Mouse (Mus musculus): Measurements from ENCODE around the gene Urb2.
"Not testable (repeated sequence)": the region's sequence is repeated elsewhere in the genome, so short reads cannot be mapped to it uniquely, and the experiment has no call there.

The Urb2 gene

DNA sequence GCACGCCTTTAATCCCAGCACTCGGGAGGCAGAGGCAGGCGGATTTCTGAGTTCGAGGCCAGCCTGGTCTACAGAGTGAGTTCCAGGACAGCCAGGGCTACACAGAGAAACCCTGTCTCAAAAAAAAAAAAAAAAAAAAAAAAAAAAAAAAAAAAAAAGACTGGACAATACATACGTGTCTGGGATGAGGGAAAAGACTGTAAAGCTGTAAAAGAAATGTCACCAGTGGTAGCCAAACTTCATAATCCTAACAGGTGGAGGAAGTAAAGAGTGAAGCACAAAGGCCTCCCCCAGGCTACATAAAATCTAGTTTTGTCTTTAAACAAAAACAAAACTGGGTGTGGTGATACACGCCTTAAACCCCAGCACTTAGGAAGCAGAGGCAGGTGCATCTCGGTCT, 7.0 kb upstream of the Urb2 start:
- in situ Hi-C loops (cut with MboI, MseI): not testable (repeated sequence)

DNA sequence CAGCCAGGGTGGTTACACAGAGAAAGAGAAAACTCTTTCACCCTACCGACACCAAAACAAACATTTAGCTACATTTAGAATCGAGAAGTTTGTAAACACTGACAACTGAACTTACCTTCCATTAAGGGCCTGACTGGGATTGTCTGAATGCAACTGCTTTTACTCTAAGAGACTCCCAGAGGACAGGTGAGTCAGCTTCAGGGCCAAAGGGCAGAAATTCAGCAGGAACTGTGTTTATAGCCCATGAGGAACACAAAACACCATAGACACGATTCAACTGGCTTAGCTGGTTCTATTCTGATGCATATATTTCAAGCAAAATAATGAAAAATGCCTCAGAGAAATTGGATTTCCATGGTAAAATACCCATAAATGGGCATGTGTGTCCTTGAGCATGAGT, 6.6 kb upstream of the Urb2 start:
- in situ Hi-C loops (cut with MboI, MseI): no loop called here

DNA sequence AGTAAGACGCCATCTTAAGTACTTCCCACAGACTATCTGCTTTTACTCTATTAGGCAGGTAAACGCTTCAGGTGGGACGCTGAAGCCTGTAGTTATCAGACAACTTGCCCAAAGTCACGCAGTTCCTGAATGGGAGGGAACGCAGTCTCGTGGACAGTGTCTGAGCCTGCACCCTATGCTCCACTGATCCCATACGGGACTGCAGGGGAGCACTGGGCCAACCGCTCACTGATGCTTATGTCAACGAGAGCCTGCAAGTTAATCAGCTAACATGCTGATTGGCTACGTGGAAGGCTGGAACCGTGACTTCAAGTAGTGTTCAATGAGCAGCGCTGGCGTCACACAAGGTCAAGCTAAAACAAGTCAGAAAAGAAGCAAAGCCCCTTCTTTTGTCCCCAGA, 1.5 kb upstream of the Urb2 start:
- in situ Hi-C loops (cut with MboI, MseI): no loop called here

DNA sequence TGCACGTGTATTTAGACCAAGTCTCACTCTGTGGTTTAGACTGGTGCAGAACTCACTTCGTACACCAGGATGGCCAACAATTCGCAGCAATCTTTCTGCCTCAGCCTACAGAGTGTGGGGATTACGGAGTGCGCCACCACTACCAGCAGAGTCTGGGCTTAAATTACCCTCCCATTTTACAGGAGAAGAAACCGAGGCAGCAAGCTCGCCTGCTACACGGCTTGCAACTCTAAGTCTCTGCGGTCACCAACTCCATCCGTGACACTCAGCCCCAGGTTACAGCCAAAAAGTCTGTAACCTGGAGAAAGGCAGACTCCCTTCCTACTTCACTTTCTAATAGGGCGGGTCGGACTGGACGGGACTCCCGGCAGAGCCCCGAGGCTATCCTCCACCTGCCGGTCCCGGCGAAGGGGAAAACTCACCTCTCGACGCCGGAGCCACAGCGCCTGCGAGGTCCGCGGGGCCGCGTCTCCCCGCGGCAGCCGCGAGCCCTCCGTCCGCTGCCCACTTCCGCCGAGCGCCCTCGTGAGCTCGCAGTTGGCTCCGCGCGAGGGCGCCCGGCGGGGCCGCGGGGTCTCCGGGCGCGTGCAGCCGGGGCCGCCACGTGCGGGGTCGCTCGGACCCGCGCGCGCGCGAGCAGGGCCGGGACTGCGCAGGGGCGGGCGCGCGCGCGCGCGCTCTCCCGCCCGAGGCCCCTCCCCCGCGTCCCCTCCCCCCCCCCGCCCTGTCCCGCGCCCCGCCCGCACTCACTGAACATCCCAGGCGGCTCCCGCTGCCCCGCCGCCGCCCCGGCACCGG, 670 bp upstream of the Urb2 start:
- in situ Hi-C loops (cut with MboI, MseI): no loop called here

DNA sequence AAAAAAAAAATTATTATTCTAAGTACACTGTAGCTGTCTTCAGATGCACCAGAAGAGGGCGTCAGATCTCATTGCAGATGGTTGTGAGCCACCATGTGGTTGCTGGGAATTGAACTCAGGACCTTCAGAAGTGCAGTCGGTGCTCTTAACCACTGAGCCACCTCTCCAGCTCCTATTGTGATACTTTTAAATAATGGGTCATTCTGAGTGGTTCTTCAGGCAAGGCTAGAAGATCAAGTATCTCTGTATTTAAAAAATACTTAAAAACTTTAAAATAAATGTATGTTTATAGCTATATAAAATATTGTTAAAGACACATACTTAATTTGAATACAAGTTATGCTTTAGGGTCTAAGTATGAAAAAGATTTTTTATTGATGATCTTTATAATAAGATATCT, 5.0 kb downstream of the Urb2 start:
- in situ Hi-C loops (cut with MboI, MseI): loop anchor here (5.0 kb wide), 1 partner anchor 79 kb away; the partner anchor contains the start of gene Nup133

DNA sequence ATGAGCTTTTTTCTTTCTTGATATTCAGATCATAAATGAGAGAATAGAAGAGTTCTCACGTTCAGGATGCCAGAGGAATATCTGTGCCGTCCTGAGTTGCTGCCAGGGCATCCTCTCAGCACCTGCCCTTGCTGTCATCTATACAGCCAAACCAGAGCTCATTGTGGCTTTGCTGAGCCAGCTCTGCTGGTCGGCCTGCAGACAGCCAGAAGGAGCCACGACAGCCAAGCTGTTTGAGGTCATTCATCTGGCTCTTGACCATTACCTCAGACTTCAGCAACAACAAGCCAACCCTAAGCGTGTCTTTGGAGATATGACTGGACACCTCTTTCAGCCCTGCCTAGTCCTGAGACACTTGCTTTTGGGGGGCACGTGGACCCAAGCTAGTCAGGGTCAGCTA, 6.5 kb downstream of the Urb2 start:
- in situ Hi-C loops (cut with MboI, MseI): loop anchor here (5.0 kb wide), 1 partner anchor 81 kb away; the partner anchor contains the start of gene Nup133

DNA sequence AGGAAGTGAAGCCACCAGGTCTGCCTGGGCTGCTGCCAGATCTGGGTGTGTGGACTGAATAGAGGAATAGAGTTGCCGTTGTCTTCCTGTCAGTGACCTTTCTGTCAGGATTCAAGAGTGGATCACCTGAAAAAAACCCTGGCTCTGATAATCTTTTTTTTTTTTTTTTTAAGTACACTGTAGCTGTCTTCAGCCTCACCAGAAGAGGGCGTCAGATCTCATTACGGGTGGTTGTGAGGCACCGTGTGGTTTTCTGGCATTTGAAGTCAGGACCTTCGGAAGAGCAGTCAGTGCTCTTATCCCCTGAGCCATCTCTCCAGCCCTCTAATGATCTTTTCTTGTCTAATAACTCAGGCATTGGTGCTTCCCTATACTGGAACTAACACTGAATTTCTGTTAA, 12.1 kb downstream of the Urb2 start:
- in situ Hi-C loops (cut with MboI, MseI): no loop called here

DNA sequence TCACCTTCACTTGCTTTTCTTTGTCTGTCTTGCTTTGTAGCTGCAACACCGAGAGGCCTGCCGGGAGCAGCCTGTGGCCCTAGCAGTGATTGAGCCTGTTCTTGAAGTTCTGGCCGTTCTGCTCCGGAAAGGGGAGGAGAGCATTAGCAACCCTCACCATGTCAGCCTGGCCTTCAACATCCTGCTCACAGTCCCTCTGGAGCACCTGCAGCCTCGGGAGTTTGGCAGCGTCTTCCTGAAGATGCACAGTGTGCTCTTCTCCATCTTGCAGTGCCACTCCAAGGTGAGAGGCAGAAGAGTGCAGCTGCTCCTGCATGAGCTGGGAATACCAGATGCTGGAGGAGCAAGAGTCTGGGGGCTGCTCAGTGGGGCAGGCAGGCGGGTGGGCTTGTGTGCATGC, 16.8 kb downstream of the Urb2 start:
- in situ Hi-C loops (cut with MboI, MseI): no loop called here

DNA sequence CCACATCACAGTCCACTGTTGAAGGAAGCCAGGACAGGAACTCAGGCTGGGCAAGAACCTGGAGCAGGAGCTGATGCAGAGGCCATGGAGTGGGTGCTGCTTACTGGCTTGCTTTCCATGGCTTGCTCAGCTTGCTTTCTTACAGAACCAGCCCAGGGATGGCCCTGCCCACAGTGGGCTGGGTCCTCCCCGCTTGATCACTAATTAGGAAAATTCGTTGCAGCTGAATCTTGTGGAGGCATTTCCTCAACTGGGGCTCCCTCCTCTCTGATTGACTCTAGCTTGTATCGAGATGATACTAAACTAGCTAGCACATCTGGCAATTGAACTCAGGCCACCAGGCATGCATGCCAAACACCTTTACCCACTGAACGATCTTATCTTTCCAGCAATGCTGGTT, 18.0 kb downstream of the Urb2 start:
- in situ Hi-C loops (cut with MboI, MseI): no loop called here

DNA sequence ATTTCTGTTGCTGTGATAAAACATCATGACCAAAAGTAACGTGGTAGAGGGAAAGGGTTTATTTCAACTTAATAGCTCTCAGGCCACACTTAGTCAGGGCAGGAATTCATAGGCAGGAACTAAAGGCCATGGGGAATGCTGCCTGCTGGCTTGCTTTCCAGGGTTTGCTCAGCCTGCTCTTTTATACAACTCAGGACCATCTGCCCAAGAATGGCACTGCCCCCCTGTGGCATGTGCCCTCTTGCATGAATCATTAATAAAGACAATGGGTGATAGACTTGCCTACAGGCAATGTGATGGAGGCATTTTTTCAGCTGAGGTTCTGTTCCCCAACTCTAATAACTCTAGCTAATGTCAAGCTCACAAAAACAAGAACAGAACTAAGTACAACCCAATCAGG, 20.9 kb downstream of the Urb2 start:
- in situ Hi-C loops (cut with MboI, MseI): no loop called here

DNA sequence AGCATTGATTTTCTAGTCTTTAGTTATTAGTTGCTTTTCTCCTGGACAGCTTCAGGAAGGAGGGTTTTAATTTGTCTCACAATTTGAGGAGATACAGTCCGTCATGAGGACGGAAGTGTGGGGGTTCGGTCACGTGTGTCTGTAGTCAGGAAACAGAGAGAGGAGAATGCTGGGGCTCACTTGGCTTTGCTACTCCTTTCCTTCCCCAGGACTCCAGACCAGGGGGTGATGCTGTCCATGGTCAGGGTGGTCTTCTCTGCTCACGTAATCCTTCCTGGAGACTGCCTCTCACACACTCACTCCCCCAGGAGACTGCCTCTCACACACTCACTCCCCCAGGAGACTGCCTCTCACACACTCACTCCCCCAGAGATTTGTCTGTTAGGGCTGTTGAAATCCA, 23.1 kb downstream of the Urb2 start:
- in situ Hi-C loops (cut with MboI, MseI): no loop called here

DNA sequence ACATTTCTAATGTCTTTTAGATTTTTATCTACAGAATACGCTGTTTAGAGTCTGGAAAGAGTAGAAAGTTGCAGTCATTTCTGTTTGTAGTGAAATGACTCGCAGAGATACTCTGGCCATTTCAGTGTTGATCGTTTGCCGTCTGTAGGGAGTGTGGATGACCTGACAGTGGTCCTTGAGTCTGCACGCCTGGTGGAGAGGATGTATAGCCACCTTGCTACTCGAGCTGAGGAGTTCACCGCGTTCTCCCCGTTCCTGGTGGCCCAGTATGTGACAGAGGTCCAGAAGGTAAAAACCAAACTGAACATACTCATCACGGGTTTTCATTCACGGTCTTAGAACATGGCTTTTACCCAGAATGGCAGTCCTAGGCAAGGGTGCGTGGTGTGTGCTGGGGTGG, 23.6 kb downstream of the Urb2 start:
- in situ Hi-C loops (cut with MboI, MseI): no loop called here

DNA sequence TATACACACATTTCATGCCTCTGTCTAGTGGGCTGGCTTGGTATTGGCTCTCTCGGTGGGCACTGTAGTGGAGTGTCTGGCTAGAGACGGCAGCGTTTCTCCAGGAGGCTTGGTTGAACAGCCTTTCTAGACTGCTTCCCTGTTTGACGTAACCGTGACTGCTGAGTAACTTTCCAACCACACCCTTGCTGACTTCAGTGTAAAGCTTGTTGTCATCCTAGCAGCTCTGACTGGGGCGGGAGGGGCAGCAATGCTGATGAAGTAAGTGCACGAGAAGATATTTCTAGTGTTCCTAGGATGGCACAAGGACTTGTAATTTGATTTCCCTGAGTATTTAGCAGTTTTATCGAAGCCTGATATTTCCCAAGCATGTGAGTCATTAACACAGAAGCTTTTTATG, 24.5 kb downstream of the Urb2 start:
- in situ Hi-C loops (cut with MboI, MseI): no loop called here

DNA sequence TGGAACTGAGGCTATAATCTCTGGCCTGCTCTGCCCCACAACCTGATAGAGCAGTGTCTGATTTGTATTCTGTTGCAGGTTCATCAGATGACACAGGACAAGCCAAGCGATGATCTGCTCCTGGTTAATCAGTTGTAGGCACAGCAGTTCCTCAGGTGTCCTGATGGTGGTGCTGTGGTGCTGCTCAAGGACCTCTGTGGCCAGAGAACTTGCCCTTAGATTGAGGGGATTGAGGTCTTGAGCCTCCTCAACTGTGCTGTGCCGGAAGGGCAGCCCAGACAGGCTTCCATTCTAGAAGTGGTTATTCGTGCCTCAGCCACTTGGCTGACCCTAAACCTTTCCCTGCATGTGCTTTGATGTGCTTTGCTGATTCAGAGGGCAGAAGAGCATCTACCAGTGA, 30.8 kb downstream of the Urb2 start:
- in situ Hi-C loops (cut with MboI, MseI): loop anchor here (5.0 kb wide), 1 partner anchor 300 kb away; no protein-coding TSS in a partner anchor

DNA sequence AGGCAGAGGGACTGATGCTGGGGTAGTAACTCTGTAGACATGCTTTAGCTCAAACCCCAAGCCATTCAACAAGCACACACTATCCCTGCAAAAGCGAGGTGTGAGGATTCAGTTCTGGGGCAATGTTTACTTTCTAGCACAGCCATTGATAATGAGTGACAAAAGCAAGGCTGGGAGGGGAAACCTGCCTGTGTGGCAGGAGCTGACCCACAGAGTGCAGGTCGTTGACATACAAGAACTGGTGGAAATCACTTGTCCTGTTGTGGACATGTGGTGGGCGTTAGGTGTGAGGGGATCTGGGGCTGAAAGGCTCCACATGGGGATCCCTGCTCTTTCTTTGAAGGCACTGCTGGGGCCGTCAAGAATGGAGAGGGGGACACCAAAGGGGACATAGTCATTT, 31.3 kb downstream of the Urb2 start:
- in situ Hi-C loops (cut with MboI, MseI): loop anchor here (5.0 kb wide), 1 partner anchor 300 kb away; no protein-coding TSS in a partner anchor

DNA sequence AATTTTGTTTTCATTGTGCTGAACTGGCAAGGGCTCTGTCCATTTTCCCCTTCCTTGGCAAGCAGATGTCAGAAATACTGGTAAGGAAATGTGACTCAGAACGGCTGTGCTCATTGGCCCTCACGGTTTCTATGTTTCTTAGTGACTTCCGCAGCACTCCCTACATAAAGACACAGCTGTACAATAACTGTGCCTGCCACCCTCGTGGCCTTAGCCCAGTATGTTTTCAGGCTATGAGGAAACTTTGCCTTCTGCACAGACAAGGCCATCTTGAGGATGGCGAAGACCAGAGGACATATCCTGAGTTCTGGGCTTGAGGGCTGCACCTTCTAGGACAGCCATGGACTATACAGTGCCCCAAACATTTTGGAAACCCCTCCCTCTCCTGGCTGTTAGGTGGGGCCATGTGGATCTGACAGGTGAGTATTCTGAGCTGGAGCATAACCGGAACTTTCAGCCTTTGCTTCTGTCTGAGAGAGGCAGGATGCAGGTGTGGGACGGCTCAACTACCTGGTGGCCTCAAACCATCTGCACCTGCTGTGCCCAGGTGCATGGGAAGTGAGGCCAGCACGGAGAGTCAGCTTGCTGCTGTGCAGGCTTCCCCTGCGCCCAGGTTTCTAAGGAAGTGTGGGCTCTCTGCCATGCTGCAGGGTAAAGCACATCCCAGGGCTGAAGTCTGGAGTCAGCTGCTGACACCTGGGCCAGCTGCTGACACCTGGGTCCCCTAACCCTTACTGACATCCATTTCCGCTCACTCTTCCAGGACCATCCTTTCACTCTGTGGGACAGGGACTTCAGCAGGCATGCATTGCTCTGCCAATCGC, 35.7 kb downstream of the Urb2 start:
- in situ Hi-C loops (cut with MboI, MseI): no loop called here

DNA sequence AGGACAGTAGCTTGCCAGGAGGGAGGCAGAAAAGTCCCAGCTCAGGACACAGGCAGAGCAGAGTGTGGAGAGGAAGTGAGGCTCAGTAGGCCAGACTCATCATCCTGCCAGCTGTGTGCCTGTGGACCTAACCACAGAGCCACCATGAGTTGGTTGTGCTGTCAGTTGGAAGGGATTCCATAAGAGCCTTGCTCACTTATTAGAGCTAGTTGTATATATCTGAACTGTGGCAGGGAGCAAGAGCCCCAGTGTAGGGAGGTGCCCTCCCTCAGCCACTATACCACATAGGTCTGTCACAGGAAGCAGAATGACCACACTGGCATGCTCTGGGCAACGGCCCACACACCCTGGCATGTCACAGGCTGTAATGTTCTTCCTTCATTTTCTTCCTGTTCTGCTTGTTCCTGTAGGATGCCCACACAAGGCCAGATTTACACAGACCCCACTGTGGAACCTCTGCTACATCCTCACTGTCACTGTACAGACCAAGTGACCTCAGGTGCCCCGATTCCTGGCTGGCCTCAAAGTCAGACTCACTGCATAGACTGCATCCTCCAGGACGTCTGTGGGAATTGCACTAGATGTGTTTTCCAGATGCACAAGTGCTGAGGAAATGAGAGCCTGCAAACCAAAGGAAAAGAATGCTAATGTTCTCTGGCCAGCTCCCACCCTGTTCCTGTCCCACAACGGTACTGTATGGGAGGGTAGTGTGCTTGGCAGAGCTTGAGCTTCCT, 45.2 kb downstream of the Urb2 start:
- in situ Hi-C loops (cut with MboI, MseI): no loop called here

DNA sequence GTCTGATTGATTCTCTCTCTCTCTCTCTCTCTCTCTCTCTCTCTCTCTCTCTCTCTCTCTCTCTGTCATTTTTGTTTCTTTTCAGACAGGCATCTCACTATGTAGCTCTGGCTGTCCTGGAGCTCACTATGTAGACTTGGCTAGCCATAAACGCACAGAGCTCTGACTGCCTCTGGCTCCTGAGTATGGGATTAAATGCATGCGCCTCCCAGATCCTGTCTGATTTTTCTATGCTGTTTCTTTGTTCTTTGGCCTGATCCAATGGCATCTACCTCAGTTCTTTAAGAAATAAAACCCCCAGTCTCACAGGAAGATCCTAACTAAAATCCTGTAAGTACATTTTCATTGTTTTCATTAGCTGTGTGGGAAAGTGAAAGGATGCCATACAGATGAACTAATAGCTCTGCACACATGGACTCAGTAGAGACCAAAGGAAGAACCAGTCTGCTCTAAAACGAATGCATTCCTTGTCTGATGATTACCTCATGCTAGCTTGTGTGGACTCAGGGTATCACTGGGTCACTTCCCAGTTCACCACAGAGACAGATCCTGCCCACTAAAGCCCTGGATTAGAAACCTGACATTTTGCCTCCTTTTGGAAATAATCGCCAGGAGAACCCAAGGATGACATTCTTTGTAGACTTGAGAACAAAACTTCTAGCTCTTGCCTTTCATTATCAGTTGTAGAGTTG, 45.9 kb downstream of the Urb2 start:
- in situ Hi-C loops (cut with MboI, MseI): no loop called here

DNA sequence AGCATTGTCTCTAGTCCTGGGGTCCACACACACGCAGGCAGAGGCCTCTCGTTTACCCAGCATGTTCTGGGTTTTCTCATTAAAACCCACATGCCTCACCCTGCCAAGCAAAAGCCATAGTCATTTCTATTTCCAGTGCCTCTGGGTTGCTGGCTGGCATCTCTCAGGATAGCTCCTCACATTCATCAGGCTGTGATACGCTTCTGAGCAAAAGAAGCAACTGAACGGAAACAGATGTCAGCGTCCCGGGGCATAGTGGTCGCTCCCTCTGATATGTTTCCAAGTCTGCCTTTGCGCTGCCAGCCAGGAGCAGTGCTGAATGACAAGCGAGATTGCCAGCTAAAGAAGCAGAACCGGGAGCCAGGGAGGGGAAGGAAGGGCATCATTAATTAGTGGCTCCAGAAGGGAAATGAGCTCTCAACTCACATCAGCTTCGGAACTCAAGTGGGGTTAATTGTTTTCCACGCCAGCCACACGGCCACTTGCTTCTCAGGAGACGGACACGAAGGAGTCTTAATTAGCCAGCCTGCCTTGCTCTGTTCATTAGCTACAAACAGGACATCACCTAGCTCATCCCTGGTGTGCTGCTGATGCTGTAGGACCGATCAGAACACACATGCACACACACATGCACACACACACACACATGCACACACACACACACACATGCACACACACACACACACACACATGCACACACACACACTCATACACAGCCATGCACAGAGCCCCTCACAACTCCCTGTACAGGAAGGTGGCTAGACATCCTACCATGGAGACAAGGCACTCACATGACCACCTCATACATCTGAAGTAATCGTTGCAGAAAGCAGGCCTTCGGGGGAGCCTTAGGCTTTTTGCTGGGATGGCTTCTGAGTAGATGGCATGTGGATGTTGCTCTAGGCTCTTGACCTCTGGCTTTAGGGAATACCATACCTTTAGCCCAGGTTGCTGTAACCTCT, 49.3 kb downstream of the Urb2 start:
- in situ Hi-C loops (cut with MboI, MseI): no loop called here

DNA sequence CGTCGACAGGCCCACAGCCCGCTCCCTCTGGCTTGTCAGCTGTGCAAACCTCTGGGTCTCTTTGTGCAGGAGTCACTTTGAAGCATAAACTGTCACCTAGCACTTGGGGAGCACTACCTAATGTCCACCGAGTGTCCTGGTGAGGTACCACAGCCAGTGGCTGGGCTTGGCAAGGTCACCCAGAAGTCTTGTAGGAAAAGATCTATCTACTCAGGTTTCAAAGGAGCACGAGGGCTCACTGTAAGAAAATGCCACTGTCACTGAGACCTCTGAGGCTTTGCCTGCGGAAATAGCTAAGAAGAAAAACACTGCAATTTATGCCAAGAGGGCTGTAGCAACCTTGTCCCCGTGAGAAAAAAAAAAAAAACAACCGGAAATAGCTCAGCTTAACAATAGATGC, 54.7 kb downstream of the Urb2 start:
- in situ Hi-C loops (cut with MboI, MseI): no loop called here

Data from regulatory T cell (primary cell).